Mouse (Mus musculus) E14TG2a.4 (cell line): Measurements from ENCODE around the gene Pecam1.

Experiments used
- CTCF ChIP-seq: conservative IDR thresholded peaks from 2 replicates; pipeline ENCODE4 v1.5.1; 2014; ENCODE audit warnings: low read length
- POU5F1 ChIP-seq: IDR thresholded peaks from 2 replicates; pipeline ENCODE4 v1.6.1; 2014; ENCODE audit warnings: low read length, borderline replicate concordance

GRCm38 (mm10) chr11:106706212-106706611 is 44.2 kb downstream of the Pecam1 start:
- no peak for TF ChIP-seq CTCF
- TF ChIP-seq POU5F1, result no peak
